Mouse (Mus musculus): Measurements from ENCODE around the gene Arl3. TPM values are rescaled to one million over a fixed set of nuclear protein-coding genes. Genes with fewer than 3 reads are reported as not detected.

The Arl3 gene
- total and polyA plus RNA-seq, 2 experiments from 2014 or later = 37.2 to 80.6 TPM

DNA sequence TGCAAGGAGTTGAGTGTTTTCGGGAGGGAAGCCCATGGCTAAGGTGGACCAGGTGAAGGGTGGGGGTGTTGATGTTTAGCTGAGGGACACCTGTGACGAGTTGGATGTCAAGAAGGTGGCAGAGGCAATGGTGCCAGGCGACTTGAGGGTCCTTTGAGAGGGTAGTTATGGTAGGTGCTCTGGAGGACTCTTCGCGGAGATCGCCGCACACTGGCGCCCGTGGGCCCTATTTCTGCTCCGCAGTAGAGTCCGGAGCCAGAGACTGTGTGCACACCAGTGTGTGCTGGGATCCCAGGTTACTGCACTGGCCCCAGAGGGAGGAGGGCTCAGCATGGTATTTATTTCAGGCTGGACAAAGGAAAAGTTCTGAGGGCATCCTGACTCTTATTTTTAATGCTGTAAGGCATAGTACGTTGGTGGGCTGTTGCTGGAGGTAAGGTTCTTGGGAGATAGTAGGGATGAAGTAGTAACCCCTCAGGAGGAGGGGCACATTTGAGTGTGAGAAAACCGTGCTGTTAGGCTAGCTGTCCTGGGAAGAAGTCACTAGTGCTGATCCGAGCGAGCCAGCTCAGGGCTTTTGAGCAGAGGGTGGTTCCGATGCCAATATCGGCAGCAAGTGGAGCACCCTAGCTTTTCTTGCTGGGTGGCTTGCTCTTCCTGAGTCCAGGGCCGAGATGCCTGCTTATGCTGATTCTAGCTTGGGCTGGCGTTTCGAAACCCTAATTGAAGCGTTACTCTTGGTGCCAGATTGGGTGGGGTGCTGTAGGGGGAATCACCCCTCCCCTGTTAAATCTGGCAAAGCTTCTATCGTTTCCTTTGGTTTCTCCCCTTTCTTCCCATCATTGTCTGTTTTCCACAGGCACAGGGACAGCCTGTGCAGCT is 26.6 kb upstream of the Arl3 start:
- Histone ChIP-seq H3K27ac (ENCODE audit: low read depth) (peak overlapping the region; percentile 80), H3K9ac (replicated peaks; ENCODE audit: low read depth, low read length) (peak overlapping the region; percentile 68), H3K4me3 (ENCODE audit: low read depth, low read length) (peak overlapping the region; percentile 99), H3K4me2 (ENCODE audit: low read depth, low read length) (peak overlapping the region; percentile 96), H3K36me3 (replicated peaks; ENCODE audit: control insufficient read depth, insufficient read depth, low read length) (peaks cover 10% of the 10 kb centered on the region; the same call in 1 of the 2 replicates), H3K27me3 (ENCODE audit: control insufficient read depth, insufficient read depth, low read length) (no peaks in the 10 kb centered on the region), H3K9me3 (replicated peaks; ENCODE audit: control insufficient read depth, low read length) (no peaks in the 10 kb centered on the region), H3K4me1 (ENCODE audit: control insufficient read depth, insufficient read depth) (peaks cover 3% of the 10 kb centered on the region; the same call in 1 of the 2 replicates)
- TF ChIP-seq CTCF (IDR thresholded peaks at IDR 0.05; ENCODE audit: low read depth) (no peak), EP300 (IDR thresholded peaks at IDR 0.05; ENCODE audit: low read depth) (no peak)
- DNase-seq (ENCODE audit: low spot score) = no peak
- 13% methylated on average over 22 of the region's 22 CpGs for WGBS
- ATAC-seq (ENCODE audit: insufficient read depth, low read depth) = no peak

DNA sequence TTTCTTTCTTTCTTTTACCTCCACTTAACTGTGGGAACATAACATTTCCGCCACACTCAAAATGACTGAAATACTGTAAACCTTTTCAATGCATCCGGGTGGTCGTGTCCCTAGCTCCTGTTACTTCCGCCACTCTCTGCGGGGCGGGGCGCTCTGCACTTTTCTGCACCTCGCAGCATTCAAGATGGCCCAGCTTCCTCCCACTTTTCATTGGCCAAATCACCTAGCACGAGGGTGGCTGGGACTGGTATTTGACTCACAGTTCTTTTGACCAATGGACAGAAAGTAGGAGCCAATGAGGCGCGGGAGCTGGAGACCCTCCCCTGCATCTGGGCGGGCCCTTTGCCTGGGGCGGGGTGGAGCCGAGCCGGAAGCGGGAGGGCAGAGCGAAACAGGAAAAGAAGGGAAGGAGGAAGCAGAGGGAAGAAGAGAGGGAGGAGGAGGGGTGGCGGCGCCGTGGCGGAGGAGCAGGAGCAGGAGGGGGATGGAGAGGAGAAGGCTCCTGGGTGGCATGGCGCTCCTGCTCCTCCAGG is 25.8 kb upstream of the Arl3 start, which contains the start of gene Wbp1l:
TSS of gene Wbp1l (plus strand) at position 365 of the 533 bp plus-strand sequence.
- Histone ChIP-seq H3K4me1 (ENCODE audit: control insufficient read depth, insufficient read depth) (peaks cover 3% of the 10 kb centered on the region; the same call in 1 of the 2 replicates), H3K4me2 (ENCODE audit: low read depth, low read length) (peak within 1 kb of the TSS; percentile 96), H3K9ac (replicated peaks; ENCODE audit: low read depth, low read length) (peak within 1 kb of the TSS; percentile 68), H3K36me3 (replicated peaks; ENCODE audit: control insufficient read depth, insufficient read depth, low read length) (peaks cover 16% of the 10 kb centered on the region; the same call in 1 of the 2 replicates), H3K27me3 (ENCODE audit: control insufficient read depth, insufficient read depth, low read length) (no peaks in the 10 kb centered on the region), H3K9me3 (replicated peaks; ENCODE audit: control insufficient read depth, low read length) (no peaks in the 10 kb centered on the region), H3K4me3 (ENCODE audit: low read depth, low read length) (peak within 1 kb of the TSS; percentile 99), H3K27ac (ENCODE audit: low read depth) (peak within 1 kb of the TSS; percentile 80)
- WGBS = under 1% methylated on average over 20 of the region's 22 CpGs
- TF ChIP-seq CTCF (IDR thresholded peaks at IDR 0.05; ENCODE audit: low read depth) (no peak), EP300 (IDR thresholded peaks at IDR 0.05; ENCODE audit: low read depth) (peak; percentile 41; the same call in 1 of the 2 replicates)
- ATAC-seq (ENCODE audit: insufficient read depth, low read depth) (peak; percentile 99), DNase-seq (ENCODE audit: low spot score) (peak; percentile 99)

DNA sequence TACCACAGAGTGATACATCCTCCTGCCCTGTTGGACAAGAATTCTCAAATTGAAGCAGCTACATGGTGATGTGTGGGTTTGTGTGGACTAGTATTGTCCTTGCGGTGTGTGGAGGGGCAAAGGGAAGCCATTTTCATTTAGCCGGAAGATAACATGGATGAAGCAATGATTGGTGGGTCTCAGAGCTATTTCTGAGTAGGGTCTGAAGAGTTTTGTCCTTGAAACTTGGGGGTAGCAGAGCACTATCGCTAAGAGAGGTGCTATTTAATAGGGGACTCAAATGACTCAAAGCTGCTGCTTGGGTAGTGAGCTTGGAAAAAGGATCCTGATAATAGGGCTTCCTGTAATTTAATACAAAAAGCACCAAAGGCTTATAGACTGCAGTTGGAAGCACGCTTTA is 25.2 kb upstream of the Arl3 start:
- Histone ChIP-seq H3K4me1 (ENCODE audit: control insufficient read depth, insufficient read depth) (peaks cover 3% of the 10 kb centered on the region; the same call in 1 of the 2 replicates), H3K9ac (replicated peaks; ENCODE audit: low read depth, low read length) (no peak overlapping the region), H3K4me3 (ENCODE audit: low read depth, low read length) (peak overlapping the region; percentile 99; the same call in 1 of the 2 replicates), H3K9me3 (replicated peaks; ENCODE audit: control insufficient read depth, low read length) (no peaks in the 10 kb centered on the region), H3K27ac (ENCODE audit: low read depth) (peak overlapping the region; percentile 43; the same call in 1 of the 2 replicates), H3K36me3 (replicated peaks; ENCODE audit: control insufficient read depth, insufficient read depth, low read length) (peaks cover 16% of the 10 kb centered on the region; the same call in 1 of the 2 replicates), H3K4me2 (ENCODE audit: low read depth, low read length) (peak overlapping the region; percentile 44; the same call in 1 of the 2 replicates), H3K27me3 (ENCODE audit: control insufficient read depth, insufficient read depth, low read length) (no peaks in the 10 kb centered on the region)
- TF ChIP-seq EP300 (IDR thresholded peaks at IDR 0.05; ENCODE audit: low read depth) = no peak
- TF ChIP-seq CTCF (IDR thresholded peaks at IDR 0.05; ENCODE audit: low read depth) = no peak
- no peak for ATAC-seq (ENCODE audit: insufficient read depth, low read depth)
- WGBS = 78% methylated on average over 4 of the region's 4 CpGs
- no peak for DNase-seq (ENCODE audit: low spot score)

DNA sequence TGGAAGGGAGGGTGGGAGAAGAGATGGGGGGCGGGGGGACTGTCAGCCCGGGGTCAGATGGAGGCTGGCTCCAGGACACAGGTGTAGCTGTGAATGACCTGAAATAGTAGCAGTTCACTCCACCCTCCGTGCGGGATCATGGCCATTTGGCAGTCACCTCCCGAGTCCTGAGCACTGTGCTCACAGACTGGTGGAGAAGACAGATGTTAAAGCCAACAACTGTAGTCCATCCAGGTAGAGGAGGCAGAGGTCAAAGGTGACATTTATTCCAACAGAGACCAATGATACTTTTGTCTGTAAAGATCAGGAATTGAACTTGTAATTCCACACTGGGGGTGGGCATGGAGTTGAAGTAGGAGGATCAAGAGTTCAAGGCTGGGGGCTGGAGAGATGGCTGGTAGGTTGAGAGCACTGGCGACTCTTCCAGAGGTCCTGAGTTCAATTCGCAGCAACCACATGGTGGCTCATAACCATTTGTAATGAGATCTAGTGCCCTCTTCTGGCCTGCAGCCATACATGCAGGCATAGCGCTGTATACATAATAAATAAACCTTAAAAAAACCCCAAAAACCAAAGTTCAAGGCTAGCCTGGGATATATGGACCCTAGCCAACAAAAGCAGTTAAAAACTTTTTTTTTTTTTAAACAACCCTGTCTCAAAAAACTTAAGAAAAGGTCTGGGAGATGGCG is 19.9 kb upstream of the Arl3 start:
- Histone ChIP-seq H3K9ac (replicated peaks; ENCODE audit: low read depth, low read length) (no peak overlapping the region), H3K4me2 (ENCODE audit: low read depth, low read length) (no peak overlapping the region), H3K9me3 (replicated peaks; ENCODE audit: control insufficient read depth, low read length) (no peaks in the 10 kb centered on the region), H3K4me3 (ENCODE audit: low read depth, low read length) (no peak overlapping the region), H3K36me3 (replicated peaks; ENCODE audit: control insufficient read depth, insufficient read depth, low read length) (peaks cover 27% of the 10 kb centered on the region), H3K4me1 (ENCODE audit: control insufficient read depth, insufficient read depth) (no peaks in the 10 kb centered on the region), H3K27me3 (ENCODE audit: control insufficient read depth, insufficient read depth, low read length) (no peaks in the 10 kb centered on the region), H3K27ac (ENCODE audit: low read depth) (no peak overlapping the region)
- ATAC-seq (ENCODE audit: insufficient read depth, low read depth) (no peak), DNase-seq (ENCODE audit: low spot score) (no peak)
- TF ChIP-seq EP300 (IDR thresholded peaks at IDR 0.05; ENCODE audit: low read depth) = no peak
- TF ChIP-seq CTCF (IDR thresholded peaks at IDR 0.05; ENCODE audit: low read depth) = no peak; the same call in 1 of the 2 replicates
- 86% methylated on average over 9 of the region's 9 CpGs for WGBS

DNA sequence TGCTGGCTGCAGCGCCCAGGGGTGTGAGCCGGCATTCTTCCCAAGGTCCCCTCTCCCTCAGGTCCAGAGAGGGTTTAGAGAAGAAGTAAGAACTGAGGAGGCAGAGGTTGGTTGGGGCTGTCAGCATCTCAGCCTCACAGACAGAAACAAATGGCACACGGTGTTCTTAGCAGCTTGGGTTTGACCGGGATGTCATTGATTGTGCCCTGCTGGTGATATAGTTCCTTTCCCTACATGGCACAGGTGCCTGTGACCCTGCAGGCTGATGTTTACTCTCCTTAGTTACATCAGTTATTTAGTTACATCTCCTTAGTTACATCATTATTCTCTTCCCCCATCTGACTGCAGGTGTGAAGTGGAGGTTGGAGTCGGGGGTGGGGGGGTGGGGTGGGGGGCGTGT is 18.6 kb upstream of the Arl3 start:
- WGBS = 77% methylated on average over 6 of the region's 6 CpGs
- no peak overlapping the region for H3K9ac ChIP-seq (replicated peaks; ENCODE audit: low read depth, low read length)
- H3K4me3 ChIP-seq (ENCODE audit: low read depth, low read length) = no peak overlapping the region
- no peaks in the 10 kb centered on the region for H3K27me3 ChIP-seq (ENCODE audit: control insufficient read depth, insufficient read depth, low read length)
- no peak for ATAC-seq (ENCODE audit: insufficient read depth, low read depth)
- no peak for TF ChIP-seq EP300 (IDR thresholded peaks at IDR 0.05; ENCODE audit: low read depth)
- TF ChIP-seq CTCF (IDR thresholded peaks at IDR 0.05; ENCODE audit: low read depth) = no peak
- H3K4me2 ChIP-seq (ENCODE audit: low read depth, low read length) = no peak overlapping the region
- no peaks in the 10 kb centered on the region for H3K4me1 ChIP-seq (ENCODE audit: control insufficient read depth, insufficient read depth)
- H3K27ac ChIP-seq (ENCODE audit: low read depth) = no peak overlapping the region
- peaks cover 28% of the 10 kb centered on the region for H3K36me3 ChIP-seq (replicated peaks; ENCODE audit: control insufficient read depth, insufficient read depth, low read length)
- H3K9me3 ChIP-seq (replicated peaks; ENCODE audit: control insufficient read depth, low read length) = no peaks in the 10 kb centered on the region
- no peak for DNase-seq (ENCODE audit: low spot score)

Measured in heart, postnatal 0 days (tissue).